23 mouse cellular contexts compared by ENCODE assay signal in the genomic region with DNA sequence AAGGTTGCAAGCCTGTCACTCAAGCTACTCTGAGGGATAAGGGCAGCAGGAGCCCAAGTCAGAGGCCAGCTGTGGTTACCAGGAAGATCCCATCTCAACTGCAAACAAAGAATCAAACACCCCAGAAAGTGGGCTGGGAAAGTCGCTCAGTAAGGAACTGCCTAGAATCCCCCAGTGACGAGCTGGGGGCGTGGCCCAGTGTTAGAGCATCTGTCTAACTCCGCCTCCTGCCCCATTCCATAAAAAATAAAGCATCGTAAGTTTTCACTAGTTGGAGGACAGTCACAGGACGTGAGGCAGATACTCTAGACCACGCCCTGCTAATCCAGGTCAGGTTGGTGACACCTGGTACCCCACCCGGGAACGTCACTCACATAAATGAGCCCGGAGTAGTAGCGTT. TPM values are rescaled to one million over a fixed set of nuclear protein-coding genes. Genes with fewer than 3 reads are reported as not detected.
"Had no signal": no experiment of that assay in that cellular context is flagged by ENCODE, and none has a peak within 500 bp of the region (broad histone marks: within the 10 kb centered on the region; RNA-seq: fewer than 3 reads in every experiment).

No protein-coding gene starts in this region.

- H3K4me2 ChIP-seq: kidney, embryonic 15.5 days; limb, embryonic 15.5 days; liver, embryonic 12.5 days; neural tube, embryonic 15.5 days had no signal

- H3K36me3 ChIP-seq: kidney, embryonic 15.5 days; limb, embryonic 15.5 days; liver, embryonic 12.5 days; midbrain, embryonic 10.5 days; neural tube, embryonic 15.5 days had no signal

- H3K9ac ChIP-seq: kidney, embryonic 15.5 days; limb, embryonic 15.5 days; liver, embryonic 12.5 days; neural tube, embryonic 15.5 days had no signal

- H3K4me3 ChIP-seq: kidney, embryonic 15.5 days; left cerebral cortex, adult 2 months; limb, embryonic 15.5 days; liver, embryonic 12.5 days; midbrain, embryonic 10.5 days; myocyte; neural tube, embryonic 15.5 days had no signal

- H3K4me1 ChIP-seq: limb, embryonic 15.5 days; liver, embryonic 12.5 days; midbrain, embryonic 10.5 days; neural tube, embryonic 15.5 days had no signal

- H3K27ac ChIP-seq: kidney, embryonic 15.5 days; left cerebral cortex, adult 2 months; limb, embryonic 15.5 days; liver, embryonic 12.5 days; midbrain, embryonic 10.5 days; neural tube, embryonic 15.5 days had no signal

- ATAC-seq: inflammation-experienced regulatory T-cells, adult 6 months; liver, embryonic 12.5 days had no signal

- H3K9me3 ChIP-seq: kidney, embryonic 15.5 days; limb, embryonic 15.5 days; neural tube, embryonic 15.5 days had no signal

- DNase-seq: kidney, adult 18-20 months; kidney, postnatal 14 days; midbrain, embryonic 14.5 days; right cerebral cortex, adult 18-20 months; right cerebral cortex, postnatal 25 days; thymus, postnatal 36 days had no signal

RNA-seq across cellular contexts. Expression of a gene that starts 5.9 kb away (rescaled TPM):
- total RNA-seq: megakaryocyte, adult 5-6 weeks had no signal
- polyA plus RNA-seq: inflammation-experienced regulatory T-cells, adult 6 months had no signal

RNA-seq across cellular contexts. Expression of a gene that starts 43.8 kb away (rescaled TPM):
- total RNA-seq: layer of hippocampus, postnatal 25 days; left cerebral cortex, adult 2 months; left cerebral cortex, postnatal 25 days; megakaryocyte, adult 5-6 weeks had no signal
- polyA plus RNA-seq: inflammation-experienced regulatory T-cells, adult 6 months; kidney, embryonic 15.5 days; large intestine, adult 2 months; limb, embryonic 11.5 days; limb, embryonic 15.5 days; liver, embryonic 12.5 days; liver, embryonic 16.5 days; midbrain, embryonic 10.5 days; midbrain, embryonic 14.5 days; myocyte; neural tube, embryonic 11.5 days; neural tube, embryonic 15.5 days; stomach, embryonic 14.5 days; thymus, postnatal 0 days had no signal
